Mouse (Mus musculus): ENCODE results near the gene Pink1.

GRCm38 (mm10) chr4:138341393-138341792, 15.3 kb upstream of the Pink1 start:
- TF ChIP-seq CTCF (IDR thresholded peaks at IDR 0.05; ENCODE audit: borderline replicate concordance, extremely low read depth, insufficient read depth, insufficient read length) (no peak), POLR2A (IDR thresholded peaks at IDR 0.05; ENCODE audit: borderline replicate concordance, extremely low read depth, insufficient read depth, insufficient read length, poor library complexity, severe bottlenecking) (no peak)

Data from brain, embryonic 14.5 days (tissue).